Mouse (Mus musculus) large intestine, adult 2 months (tissue): ENCODE measurements at regions not wholly inside any gene's neighbourhood (a gene's known extent, or its start where the extent isn't known, plus 50 kb on each side); places are given as distances from the start of the nearest gene placed in this dataset.

Experiments
- DNase-seq: peaks from one replicate; pipeline ENCODE4 v3.0.0-alpha.2; 2012; ENCODE audit warnings: low read depth, low spot score

DNA sequence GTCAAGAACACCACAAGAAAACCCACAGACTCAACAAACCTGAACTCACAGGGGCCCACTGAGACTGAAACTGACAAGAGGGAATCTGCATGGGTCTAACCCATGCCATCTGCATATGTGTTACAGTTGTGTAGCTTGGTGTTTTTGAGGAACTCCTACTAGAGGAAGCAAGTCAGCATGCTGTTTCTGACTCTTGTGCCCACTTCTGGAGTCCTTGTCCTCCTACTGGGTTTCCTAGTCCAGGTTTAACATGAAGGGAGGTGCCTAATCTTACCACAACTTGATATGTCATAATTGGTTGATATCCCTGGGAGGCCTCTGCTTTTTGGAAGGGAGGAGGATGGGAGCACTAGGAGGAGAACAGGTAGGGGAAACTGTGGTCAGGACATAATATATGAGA lies 50.2 kb upstream of the Sp4 start:
- no peak for DNase-seq
